Mouse (Mus musculus): ENCODE results near the gene Cops9. TPM values are rescaled to one million over a fixed set of nuclear protein-coding genes. Genes with fewer than 3 reads are reported as not detected.

The Cops9 gene
- total and polyA plus RNA-seq, 3 experiments: 168 to 209 (median 185) TPM

- Histone ChIP-seq H3K4me3 (replicated peaks in 1 of 3; ENCODE audit: low read depth in 2 of 3, low read length in 2 of 3, poor library complexity in 1 of 3) (no peak overlapping the region), H3K27ac (ENCODE audit: insufficient read depth, low read depth) (no peak overlapping the region), H3K9me3 (replicated peaks; ENCODE audit: low read length) (no peaks in the 10 kb centered on the region), H3K9ac (ENCODE audit: insufficient read depth, low read depth) (no peak overlapping the region), H3K79me2 (replicated peaks; ENCODE audit: control insufficient read depth, extremely low read depth, insufficient read depth, poor library complexity, severe bottlenecking) (no peaks in the 10 kb centered on the region), H3K36me3 (replicated peaks in 1 of 2; ENCODE audit: control insufficient read depth in 1 of 2, insufficient read depth in 1 of 2, low read length in 1 of 2) (no peaks in the 10 kb centered on the region), H3K27me3 (replicated peaks) (peaks cover 75% of the 10 kb centered on the region), H3K4me1 (ENCODE audit: control insufficient read depth in 1 of 2, insufficient read depth in 2 of 2) (0 out of 4 replicates have a peak, but pooled peaks cover 0 to 3% of the 10 kb centered on the region in 2 experiments), H3K4me2 (ENCODE audit: insufficient read depth, low read depth, poor library complexity, severe bottlenecking) (no peak overlapping the region)
- TF ChIP-seq MXI1 (IDR thresholded peaks at IDR 0.05; ENCODE audit: low read depth, low read length) (no peak), ZMIZ1 (IDR thresholded peaks at IDR 0.05; ENCODE audit: low read depth, low read length) (no peak), UBTF (IDR thresholded peaks at IDR 0.05; ENCODE audit: low read depth, low read length) (no peak), ELF1 (IDR thresholded peaks at IDR 0.05; ENCODE audit: low read depth, low read length) (no peak), EP300 (IDR thresholded peaks at IDR 0.05; ENCODE audit: low read length) (no peak), USF2 (conservative IDR thresholded peaks at IDR 0.05; ENCODE audit: low read depth, low read length) (no peak), MAFK (IDR thresholded peaks at IDR 0.05; ENCODE audit: insufficient replicate concordance, low read length) (no peak), ETS1 (conservative IDR thresholded peaks at IDR 0.05; ENCODE audit: low read depth, low read length) (no peak), CHD1 (IDR thresholded peaks at IDR 0.05; ENCODE audit: low read depth, low read length) (no peak), MAX (IDR thresholded peaks at IDR 0.05; ENCODE audit: low read length) (no peak), ZC3H11A (IDR thresholded peaks at IDR 0.05; ENCODE audit: low read depth, low read length) (no peak), SMC3 (IDR thresholded peaks at IDR 0.05; ENCODE audit: low read depth, low read length) (no peak), RCOR1 (conservative IDR thresholded peaks at IDR 0.05; ENCODE audit: low read depth, low read length) (no peak), CTCF (conservative IDR thresholded peaks at IDR 0.05 in 1 of 2, IDR thresholded peaks at IDR 0.05 in 1 of 2; ENCODE audit: low read depth in 2 of 2, low read length in 2 of 2) (no peak), RAD21 (IDR thresholded peaks at IDR 0.05; ENCODE audit: low read depth, low read length) (no peak), HCFC1 (IDR thresholded peaks at IDR 0.05; ENCODE audit: low read depth, low read length) (no peak), MAZ (IDR thresholded peaks at IDR 0.05; ENCODE audit: low read depth, low read length) (no peak), NRF1 (IDR thresholded peaks at IDR 0.05; ENCODE audit: low read depth, low read length) (no peak)
- dilution Hi-C loops (cut with MboI; ENCODE audit: extremely low pct_ligation_motif_present, extremely low pct_unique_long_range_greater_than_20kb, low sequenced_read_pairs) (no loop called here), in situ Hi-C loops (cut with MboI; ENCODE audit: low pct_ligation_motif_present, low pct_unique_long_range_greater_than_20kb, low sequenced_read_pairs) (no loop called here)
- no peak for DNase-seq (ENCODE audit: extremely low read depth)
Measured at GRCm38 (mm10) chr1:92596019-92596418, 45.8 kb downstream of the Cops9 start.

GRCm38 (mm10) chr1:92594111-92594510 lies 47.7 kb downstream of the Cops9 start, which contains the start of gene Olfr1411:
TSS of gene Olfr1411 (plus strand) at chr1:92594411.
- DNase-seq (ENCODE audit: extremely low read depth): no peak
- Histone ChIP-seq H3K4me2 (ENCODE audit: insufficient read depth, low read depth, poor library complexity, severe bottlenecking) (no peak within 1 kb of the TSS), H3K9me3 (replicated peaks; ENCODE audit: low read length) (no peaks in the 10 kb centered on the region), H3K27ac (ENCODE audit: insufficient read depth, low read depth) (no peak within 1 kb of the TSS), H3K4me1 (ENCODE audit: control insufficient read depth in 1 of 2, insufficient read depth in 2 of 2) (0 out of 4 replicates have a peak, but pooled peaks cover 0 to 3% of the 10 kb centered on the region in 2 experiments), H3K4me3 (replicated peaks in 1 of 3; ENCODE audit: low read depth in 2 of 3, low read length in 2 of 3, poor library complexity in 1 of 3) (no peak within 1 kb of the TSS), H3K9ac (ENCODE audit: insufficient read depth, low read depth) (no peak within 1 kb of the TSS), H3K27me3 (replicated peaks) (peaks cover 78% of the 10 kb centered on the region), H3K36me3 (replicated peaks in 1 of 2; ENCODE audit: control insufficient read depth in 1 of 2, insufficient read depth in 1 of 2, low read length in 1 of 2) (no peaks in the 10 kb centered on the region), H3K79me2 (replicated peaks; ENCODE audit: control insufficient read depth, extremely low read depth, insufficient read depth, poor library complexity, severe bottlenecking) (no peaks in the 10 kb centered on the region)
- in situ Hi-C loops (cut with MboI; ENCODE audit: low pct_ligation_motif_present, low pct_unique_long_range_greater_than_20kb, low sequenced_read_pairs): no loop called here
- TF ChIP-seq CTCF (conservative IDR thresholded peaks at IDR 0.05 in 1 of 2, IDR thresholded peaks at IDR 0.05 in 1 of 2; ENCODE audit: low read depth in 2 of 2, low read length in 2 of 2) (no peak), MEF2A (IDR thresholded peaks at IDR 0.05; ENCODE audit: borderline replicate concordance, low read depth, low read length) (no peak), ZC3H11A (IDR thresholded peaks at IDR 0.05; ENCODE audit: low read depth, low read length) (no peak), USF2 (conservative IDR thresholded peaks at IDR 0.05; ENCODE audit: low read depth, low read length) (no peak), ZMIZ1 (IDR thresholded peaks at IDR 0.05; ENCODE audit: low read depth, low read length) (no peak), CHD2 (IDR thresholded peaks at IDR 0.05; ENCODE audit: low read length) (no peak), ELF1 (IDR thresholded peaks at IDR 0.05; ENCODE audit: low read depth, low read length) (no peak), MAFK (IDR thresholded peaks at IDR 0.05; ENCODE audit: insufficient replicate concordance, low read length) (no peak), RCOR1 (conservative IDR thresholded peaks at IDR 0.05; ENCODE audit: low read depth, low read length) (no peak), USF1 (IDR thresholded peaks at IDR 0.05; ENCODE audit: low read depth, low read length) (no peak), SIN3A (IDR thresholded peaks at IDR 0.05; ENCODE audit: low read length) (no peak), RAD21 (IDR thresholded peaks at IDR 0.05; ENCODE audit: low read depth, low read length) (no peak), KAT2A (IDR thresholded peaks at IDR 0.05; ENCODE audit: insufficient replicate concordance, low read length) (no peak), NRF1 (IDR thresholded peaks at IDR 0.05; ENCODE audit: low read depth, low read length) (no peak), CHD1 (IDR thresholded peaks at IDR 0.05; ENCODE audit: low read depth, low read length) (no peak)
- dilution Hi-C loops (cut with MboI; ENCODE audit: extremely low pct_ligation_motif_present, extremely low pct_unique_long_range_greater_than_20kb, low sequenced_read_pairs): no loop called here

Measured in CH12.LX (cell line).